ENCODE assay signal across 10 mouse cellular contexts in the genomic region with DNA sequence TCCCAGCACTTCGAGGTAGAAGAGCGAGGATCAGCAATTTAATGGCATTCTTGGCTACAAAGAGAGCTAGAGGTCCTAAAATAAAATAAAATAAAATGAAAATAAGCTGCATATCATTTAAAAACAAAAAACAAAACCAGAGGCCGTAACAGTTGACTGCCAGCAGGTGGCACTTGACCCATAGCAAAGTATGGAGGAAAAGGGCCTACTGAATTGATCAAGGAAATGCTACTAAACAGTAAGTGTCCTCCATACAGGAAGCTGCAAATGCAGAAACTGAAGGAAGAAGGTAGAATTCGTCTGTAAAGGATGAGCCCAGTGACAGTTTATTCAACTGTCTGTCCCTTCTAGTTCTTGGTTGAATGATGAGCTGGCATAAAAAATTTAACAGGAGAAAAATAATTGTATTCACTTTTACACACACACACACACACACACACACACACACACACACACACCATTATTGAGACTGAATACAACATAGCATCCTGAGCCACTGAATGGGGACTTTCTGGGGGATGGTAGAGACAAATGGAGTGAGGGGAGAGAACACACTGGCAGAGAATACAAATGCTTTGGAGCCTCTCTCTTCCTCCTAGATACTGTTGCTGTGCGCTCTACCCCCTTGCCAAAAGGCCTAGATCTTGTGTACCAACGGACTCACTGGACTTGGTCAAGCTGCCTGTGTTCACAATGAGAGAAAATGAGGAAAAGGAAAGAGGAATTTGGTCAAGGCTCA. TPM values are rescaled to one million over a fixed set of nuclear protein-coding genes. Genes with fewer than 3 reads are reported as not detected.
DNase-seq lines count a peak whose midpoint lies in the region; ATAC-seq lines count a peak whose summit lies in the region.
"Had no signal": no experiment of that assay in that cellular context is flagged by ENCODE, and none has a peak within 500 bp of the region (broad histone marks: within the 10 kb centered on the region; RNA-seq: fewer than 3 reads in every experiment).

No protein-coding gene starts in this region.

- peaks cover 9% of the 10 kb centered on the region; the same call in 1 of the 2 replicates for H3K36me3 ChIP-seq in embryonic facial prominence, embryonic 14.5 days (ENCODE audit: control insufficient read depth, insufficient read depth, low read length)
- H3K36me3 ChIP-seq: forebrain, embryonic 15.5 days; stomach, embryonic 15.5 days had no signal

- WGBS in embryonic facial prominence, embryonic 14.5 days = 63% methylated on average over 6 of the region's 6 CpGs

- peak; percentile 2 for DNase-seq in kidney, adult 9 months
- no peak for DNase-seq in kidney, adult 8-10 months
- peak; percentile 15 for DNase-seq in thymus, postnatal 14 days
- no peak for DNase-seq in thymus, adult 18-20 months
- peak; percentile 18 for DNase-seq in embryonic facial prominence, embryonic 14.5 days (ENCODE audit: low spot score)
- DNase-seq in ovary, postnatal 10 days (ENCODE audit: low spot score) = no peak
- no peak for DNase-seq in testis, postnatal 10 days (ENCODE audit: low spot score)

- no peak overlapping the region for H3K9ac ChIP-seq in embryonic facial prominence, embryonic 14.5 days (ENCODE audit: low read depth, low read length)
- H3K9ac ChIP-seq: forebrain, embryonic 15.5 days; stomach, embryonic 15.5 days had no signal

- H3K4me2 ChIP-seq in embryonic facial prominence, embryonic 14.5 days (ENCODE audit: low read depth, low read length) = no peak overlapping the region
- H3K4me2 ChIP-seq: forebrain, embryonic 15.5 days; stomach, embryonic 15.5 days had no signal

- no peak for ATAC-seq in embryonic facial prominence, embryonic 14.5 days (ENCODE audit: low read depth)
- no peak for ATAC-seq in monocyte, adult 5-6 weeks (replicated peaks; ENCODE audit: insufficient number of reproducible peaks, low FRiP score, low TSS enrichment, poor library complexity, severe bottlenecking)
- ATAC-seq: forebrain, embryonic 15.5 days had no signal

- no peaks in the 10 kb centered on the region; the same call in 1 of the 2 replicates for H3K27me3 ChIP-seq in embryonic facial prominence, embryonic 14.5 days (replicated peaks; ENCODE audit: control insufficient read depth, insufficient read depth, low read length)
- H3K27me3 ChIP-seq: forebrain, embryonic 15.5 days; stomach, embryonic 15.5 days had no signal

- no peak overlapping the region for H3K27ac ChIP-seq in embryonic facial prominence, embryonic 14.5 days (replicated peaks; ENCODE audit: low read depth, low read length)
- H3K27ac ChIP-seq: forebrain, embryonic 15.5 days; stomach, embryonic 15.5 days had no signal

- no peaks in the 10 kb centered on the region for H3K4me1 ChIP-seq in embryonic facial prominence, embryonic 14.5 days (ENCODE audit: control insufficient read depth, insufficient read depth, low read length)
- H3K4me1 ChIP-seq: forebrain, embryonic 15.5 days; stomach, embryonic 15.5 days had no signal

- H3K9me3 ChIP-seq in embryonic facial prominence, embryonic 14.5 days (ENCODE audit: control insufficient read depth, low read length) = no peaks in the 10 kb centered on the region
- H3K9me3 ChIP-seq: forebrain, embryonic 15.5 days; stomach, embryonic 15.5 days had no signal

- H3K4me3 ChIP-seq in embryonic facial prominence, embryonic 14.5 days (ENCODE audit: low read depth, low read length) = no peak overlapping the region
- H3K4me3 ChIP-seq: forebrain, embryonic 15.5 days; stomach, embryonic 15.5 days had no signal

RNA-seq across cellular contexts. Expression of a gene that starts 11.0 kb away (rescaled TPM):
- 3.0 and 4.2 TPM in 2 replicates for polyA plus RNA-seq in embryonic facial prominence, embryonic 14.5 days (2014; fragmentation: Nextera tagmentation; extraction: Ambion mirVana)
- total RNA-seq in monocyte, adult 5-6 weeks (2017) = 6.2 to 13.0 TPM (median 7.1 TPM) in 3 replicates

Comparison
In these comparisons a context has a peak if more than half of its experiments do, and no peak if none do; other contexts are left out.
1. DNase-seq: peak in kidney, adult 9 months (single experiment), thymus, postnatal 14 days (single experiment) and embryonic facial prominence, embryonic 14.5 days (single experiment); none in kidney, adult 8-10 months (0 of 2), thymus, adult 18-20 months (0 of 2), ovary, postnatal 10 days (single experiment) and testis, postnatal 10 days (single experiment).